Mouse (Mus musculus): ENCODE measurements at regions not wholly inside any gene's neighbourhood (a gene's known extent, or its start where the extent isn't known, plus 50 kb on each side); places are given as distances from the start of the nearest gene placed in this dataset.

DNA sequence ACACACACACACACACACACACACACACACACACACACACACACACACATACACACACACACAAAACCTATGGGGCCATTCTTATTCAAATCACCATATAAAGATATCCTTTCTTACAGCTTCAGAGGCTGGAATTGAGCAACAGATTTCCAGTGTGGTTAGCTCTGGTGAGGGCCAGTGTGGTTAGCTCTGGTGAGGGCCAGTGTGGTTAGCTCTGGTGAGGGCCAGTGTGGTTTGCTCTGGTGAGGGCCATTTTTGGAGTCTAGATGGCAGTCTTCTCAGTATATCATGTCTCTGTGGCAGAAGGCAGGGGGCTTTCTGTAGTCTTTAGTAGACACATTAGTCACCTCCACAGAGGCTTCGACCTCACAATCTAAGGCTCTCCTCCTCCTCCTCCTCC, 191.5 kb upstream of the 9630041A04Rik start:
- DNase-seq (ENCODE audit: low spot score in 2 of 2), result no peak

- peak in 1 of 2 experiments; percentile 3 for DNase-seq (ENCODE audit: low spot score in 2 of 2)
These were observed 211.8 kb upstream of the 9630041A04Rik start for GRCm38 (mm10) chr9:101649816-101650215.

DNA sequence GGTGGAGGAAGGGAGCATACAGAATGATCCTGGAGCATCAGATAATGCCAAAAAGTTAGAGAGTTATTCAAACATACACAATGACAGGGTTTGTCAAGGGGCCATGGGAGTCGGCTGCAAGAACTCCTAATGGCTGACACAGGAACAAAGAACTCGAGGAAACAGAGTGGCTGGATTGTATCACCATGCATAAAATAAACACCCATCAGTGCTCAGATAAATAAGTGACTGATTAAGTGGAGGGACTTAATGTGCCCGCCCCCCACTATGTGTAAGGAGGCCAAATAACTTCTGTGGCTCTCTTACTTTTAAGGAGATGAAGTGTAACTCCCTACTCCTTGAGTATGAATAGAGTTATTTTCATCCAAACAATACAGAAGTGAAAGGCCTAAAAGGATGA, 220.1 kb upstream of the 9630041A04Rik start:
- no peak for DNase-seq (ENCODE audit: low spot score in 2 of 2)

DNA sequence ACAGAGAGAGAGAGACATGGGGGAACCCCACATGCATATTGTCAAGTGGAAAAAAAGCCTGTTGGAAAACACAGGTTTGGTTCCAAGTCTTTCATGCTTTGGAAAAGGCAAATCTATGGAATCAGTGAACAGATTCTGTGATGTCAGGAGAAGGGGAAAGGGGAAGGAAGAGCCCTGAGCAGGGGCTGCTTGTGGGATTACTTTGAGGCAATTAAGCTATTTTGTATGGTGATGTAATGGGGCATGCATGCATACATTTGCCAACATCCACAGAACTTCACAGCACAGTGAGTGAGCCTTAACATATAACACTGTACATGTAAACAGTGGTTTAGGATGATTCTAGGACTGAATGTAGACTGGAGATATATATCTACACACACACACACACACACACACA, 221.0 kb upstream of the 9630041A04Rik start:
- no peak for DNase-seq (ENCODE audit: low spot score in 2 of 2)

DNA sequence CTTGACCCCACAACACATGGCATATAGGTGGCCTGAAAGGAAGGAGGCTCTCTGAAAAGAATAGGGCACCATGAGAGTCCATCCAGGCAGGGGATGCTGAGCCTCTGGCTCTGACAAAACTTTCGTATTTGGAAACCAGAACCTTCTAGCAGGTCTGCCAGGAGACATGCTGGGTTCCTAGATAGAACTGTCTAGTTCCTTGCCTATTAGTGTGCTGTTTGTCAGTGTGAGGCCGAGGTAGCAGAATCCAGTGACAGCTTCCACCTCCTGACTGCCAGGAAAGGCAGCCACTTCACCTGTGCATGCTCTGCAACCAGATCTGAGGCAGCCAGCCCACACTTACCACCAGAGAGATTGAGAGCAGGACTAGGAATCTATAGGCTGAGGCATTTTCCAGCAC, 245.4 kb upstream of the 9630041A04Rik start:
- no peak for DNase-seq (ENCODE audit: low spot score in 2 of 2)

DNA sequence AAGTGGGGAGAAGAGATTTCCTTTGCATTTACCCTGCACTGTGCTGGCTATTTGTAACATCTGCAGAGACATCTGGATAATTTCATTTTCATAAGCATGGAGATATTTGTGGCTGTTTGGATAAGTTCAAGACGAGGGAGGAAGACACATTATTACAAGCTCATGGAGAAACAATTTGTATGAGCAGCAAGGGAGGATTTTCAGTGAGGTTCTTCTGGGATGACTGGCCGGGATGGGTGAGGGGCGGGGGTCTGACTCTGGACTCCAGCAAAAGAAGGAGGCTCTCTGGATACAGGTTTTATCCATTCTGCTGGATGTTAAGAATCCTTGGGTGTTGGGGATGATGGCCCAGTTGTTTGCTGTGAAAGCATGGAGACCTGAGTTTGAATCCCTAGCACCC, 246.5 kb upstream of the 9630041A04Rik start:
- DNase-seq (ENCODE audit: low spot score in 2 of 2), result no peak

GRCm38 (mm10) chr9:101613933-101614332, 247.7 kb upstream of the 9630041A04Rik start:
- DNase-seq (ENCODE audit: low spot score in 2 of 2), result no peak

GRCm38 (mm10) chr9:101613471-101613870, 248.2 kb upstream of the 9630041A04Rik start:
- DNase-seq (ENCODE audit: low spot score in 2 of 2), result no peak

- no peak for DNase-seq (ENCODE audit: low spot score in 2 of 2)
These were observed 248.7 kb upstream of the 9630041A04Rik start for GRCm38 (mm10) chr9:101612971-101613370.

- no peak for DNase-seq (ENCODE audit: low spot score in 2 of 2)
These were observed 249.1 kb upstream of the 9630041A04Rik start for GRCm38 (mm10) chr9:101612571-101612970.

DNA sequence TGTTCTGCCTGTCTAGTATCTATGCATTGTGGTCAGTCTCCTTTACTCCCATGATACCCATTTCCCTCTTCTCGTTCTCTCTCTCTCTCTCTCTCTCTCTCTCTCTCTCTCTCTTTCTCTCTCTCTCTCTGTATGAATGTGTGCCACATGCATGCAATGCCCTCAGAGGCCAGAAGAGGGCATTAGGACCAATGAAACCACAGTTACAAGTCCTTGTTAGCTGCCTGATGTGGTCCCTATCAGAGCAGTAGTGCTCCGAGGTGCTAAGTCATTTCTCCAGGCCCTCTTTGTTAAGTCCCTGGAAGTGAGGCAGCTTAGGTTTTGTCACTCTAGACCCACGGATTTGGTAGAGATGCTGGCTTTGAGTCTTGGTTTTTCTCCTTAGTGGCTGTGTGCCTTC, 250.2 kb upstream of the 9630041A04Rik start:
- no peak for DNase-seq (ENCODE audit: low spot score in 2 of 2)

- no peak for DNase-seq (ENCODE audit: low spot score in 2 of 2)
These were observed 250.7 kb upstream of the 9630041A04Rik start for GRCm38 (mm10) chr9:101610806-101611443.

DNA sequence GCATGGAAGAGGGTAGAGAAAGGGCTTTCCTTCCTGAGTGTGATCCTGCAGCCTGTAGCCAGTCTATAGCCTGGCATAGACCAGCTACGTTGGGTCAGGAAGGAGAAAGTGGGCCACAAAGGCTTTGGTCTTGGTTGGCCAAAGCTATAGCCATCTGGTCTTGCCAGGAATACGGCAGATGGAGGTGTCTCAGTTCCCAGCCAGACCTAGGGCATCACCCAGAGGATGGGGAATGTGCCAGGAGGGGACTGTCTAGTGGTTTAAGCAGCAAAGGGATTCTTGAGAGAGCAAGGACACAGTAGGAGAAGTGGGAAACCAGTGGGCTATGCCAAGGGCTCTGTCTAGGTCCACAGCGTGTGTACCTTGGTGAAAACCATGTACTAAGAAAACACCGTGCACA, 251.3 kb upstream of the 9630041A04Rik start:
- DNase-seq (ENCODE audit: low spot score in 2 of 2), result no peak

- DNase-seq (ENCODE audit: low spot score in 2 of 2), result no peak
These were observed 258.8 kb upstream of the 9630041A04Rik start for GRCm38 (mm10) chr9:101602799-101603198.

DNA sequence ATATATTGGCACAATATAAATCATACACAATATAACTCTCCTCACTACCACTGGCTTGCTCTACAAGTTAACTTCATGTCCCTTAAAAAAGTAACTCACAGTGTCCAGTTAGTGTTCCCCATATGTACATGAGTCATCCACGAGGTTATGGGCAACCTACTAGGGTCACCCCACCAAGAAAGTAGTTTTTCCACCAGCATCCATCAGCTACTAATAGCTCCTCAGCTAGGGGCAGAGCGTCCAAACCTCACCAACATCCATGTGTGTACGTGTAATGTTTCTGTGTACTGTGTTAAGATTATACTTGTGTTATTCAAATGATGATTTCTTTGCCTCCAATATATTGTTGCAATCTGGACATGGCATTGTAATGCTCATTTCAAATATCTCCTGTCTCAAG, 264.7 kb upstream of the 9630041A04Rik start:
- DNase-seq (ENCODE audit: low spot score in 2 of 2), result no peak

- DNase-seq (ENCODE audit: low spot score in 2 of 2), result no peak
These were observed 266.5 kb upstream of the 9630041A04Rik start for GRCm38 (mm10) chr9:101595101-101595650.

- DNase-seq (ENCODE audit: low spot score in 2 of 2), result no peak
These were observed 269.0 kb upstream of the 9630041A04Rik start for GRCm38 (mm10) chr9:101592621-101593020.

DNA sequence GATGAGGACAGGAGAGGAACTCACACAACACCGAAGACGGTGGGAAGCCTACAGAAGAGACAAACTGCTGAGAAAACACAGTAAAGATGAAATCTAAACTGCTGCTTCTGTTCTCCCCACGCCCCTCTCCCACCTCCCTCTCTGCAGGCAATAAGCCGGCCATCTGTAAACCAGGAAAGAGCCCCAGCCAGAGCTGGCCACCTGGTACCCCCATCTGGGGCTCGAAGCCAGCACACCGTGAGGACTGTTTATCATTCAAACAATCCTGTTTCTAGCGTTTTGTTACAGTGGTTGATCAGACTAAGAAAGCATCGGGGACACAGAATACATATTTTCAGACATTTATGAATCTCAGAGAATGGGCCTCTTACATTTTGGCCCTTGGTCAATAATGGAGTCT, 270.0 kb upstream of the 9630041A04Rik start:
- DNase-seq (ENCODE audit: low spot score in 2 of 2), result no peak

GRCm38 (mm10) chr9:101590310-101590709, 271.3 kb upstream of the 9630041A04Rik start:
- DNase-seq (ENCODE audit: low spot score in 2 of 2), result no peak

DNA sequence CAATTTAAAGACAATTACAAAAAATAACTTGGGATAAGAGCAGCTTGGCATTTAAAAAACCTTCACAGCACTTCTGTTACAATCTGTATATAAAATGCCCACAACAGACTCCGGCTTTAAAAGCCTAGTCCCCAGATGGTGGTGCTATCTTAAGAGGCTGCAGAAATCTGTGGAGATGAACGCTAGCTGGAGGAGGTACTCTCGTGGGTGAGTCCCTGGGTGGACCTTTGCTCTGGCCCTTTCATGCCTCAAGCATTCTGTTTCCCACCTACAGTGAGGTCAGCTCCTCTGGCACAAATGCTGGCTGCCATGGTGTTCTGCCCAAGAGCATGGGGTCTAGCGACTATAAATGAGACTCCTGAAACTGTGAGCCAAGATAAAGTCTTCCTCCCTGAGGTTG, 280.6 kb upstream of the 9630041A04Rik start:
- no peak for DNase-seq (ENCODE audit: low spot score in 2 of 2)

DNA sequence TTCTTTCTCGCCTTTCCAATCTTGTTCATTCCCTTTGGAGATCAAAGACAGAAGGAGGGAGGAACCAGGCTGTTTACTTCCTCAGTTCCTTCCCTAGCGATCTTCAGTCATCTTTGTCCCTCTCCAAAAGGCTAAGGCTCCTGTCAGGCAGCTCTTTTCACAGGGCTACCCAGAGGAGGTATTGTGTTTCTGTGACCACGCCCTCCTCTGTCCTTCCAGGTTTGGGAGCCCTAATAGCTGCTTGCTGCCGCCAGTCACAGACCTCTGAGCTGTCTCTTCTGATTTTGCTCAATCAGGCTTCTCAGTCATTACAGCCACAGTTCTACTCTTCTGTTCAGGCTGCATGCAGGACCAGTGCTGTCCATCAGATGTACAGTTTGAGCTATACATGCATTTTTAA, 290.9 kb upstream of the 9630041A04Rik start:
- no peak for DNase-seq (ENCODE audit: low spot score in 2 of 2)

- no peak for DNase-seq (ENCODE audit: low spot score in 2 of 2)
These were observed 298.4 kb upstream of the 9630041A04Rik start for GRCm38 (mm10) chr9:101563196-101563595.

- DNase-seq (ENCODE audit: low spot score in 2 of 2), result no peak
These were observed 302.3 kb upstream of the 9630041A04Rik start for GRCm38 (mm10) chr9:101559366-101559765.

Measured in frontal cortex, postnatal 25 days (tissue).